Mouse (Mus musculus): ENCODE measurements around the gene Slc4a7.
"Not testable (repeated sequence)": the region's sequence is repeated elsewhere in the genome, so short reads cannot be mapped to it uniquely, and the experiment has no call there.

Slc4a7 gene

DNA sequence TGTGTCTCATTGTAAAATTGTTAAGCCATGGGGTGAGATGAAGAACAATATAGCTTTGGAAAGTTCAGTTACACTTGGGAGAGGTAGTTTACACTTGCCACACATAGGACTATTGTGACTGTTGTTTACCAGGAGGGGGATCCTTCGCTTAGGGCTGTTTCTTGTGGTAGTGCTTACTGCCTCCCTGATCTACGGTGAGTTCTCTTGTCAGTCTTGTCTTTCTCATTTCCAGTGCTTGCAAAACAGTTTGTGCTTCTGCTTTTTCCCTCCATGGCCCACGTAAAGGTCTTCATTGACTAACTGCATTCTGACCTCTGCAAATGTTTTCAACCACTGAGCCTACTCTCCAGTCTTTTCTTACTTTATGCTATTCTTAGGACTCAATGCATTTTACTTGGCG, 98.3 kb downstream of the Slc4a7 start:
- no peak for DNase-seq (ENCODE audit: low read depth)

DNA sequence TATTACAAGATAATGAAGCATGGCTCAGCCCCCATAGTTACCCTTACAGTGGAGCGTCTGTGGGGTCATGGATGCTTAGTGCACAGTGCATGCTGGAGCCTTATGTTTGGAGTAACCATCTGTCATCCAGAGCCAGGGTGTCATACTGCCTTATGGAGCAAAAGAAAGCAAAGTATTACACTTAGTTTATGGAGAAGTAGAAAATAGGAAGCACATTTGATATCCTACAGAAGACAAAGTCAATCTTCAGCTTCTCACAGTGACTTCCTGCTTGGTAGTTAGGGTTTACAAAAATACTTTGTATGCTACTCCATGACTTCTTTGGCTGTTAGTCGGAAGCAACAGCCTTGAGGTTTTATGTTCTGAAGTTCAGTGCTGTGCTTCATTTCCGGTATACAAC, 98.7 kb downstream of the Slc4a7 start:
- no peak for DNase-seq (ENCODE audit: low read depth)

DNA sequence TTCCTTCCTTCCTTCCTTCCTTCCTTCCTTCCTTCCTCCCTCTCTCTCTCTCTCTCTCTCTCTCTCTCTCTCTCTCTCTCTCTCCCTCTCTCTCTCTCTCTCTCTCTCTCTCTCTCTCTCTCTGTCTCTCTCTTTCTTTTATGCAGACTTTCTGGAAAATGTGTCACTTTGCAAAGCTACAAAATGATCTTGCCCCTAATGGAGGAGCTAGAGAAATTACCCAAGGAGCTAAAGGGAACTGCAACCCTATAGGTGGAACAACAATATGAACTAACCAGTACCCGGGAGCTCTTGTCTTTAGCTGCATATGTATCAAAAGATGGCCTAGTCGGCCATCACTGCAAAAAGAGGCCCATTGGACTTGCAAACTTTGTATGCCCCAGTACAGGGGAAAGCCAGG, 101.0 kb downstream of the Slc4a7 start, which contains the start of gene Nek10:
Gene Nek10, plus strand, starts transcription at position 301 of the 400 bp plus-strand sequence.
- DNase-seq (ENCODE audit: low read depth), result not testable (repeated sequence)

DNA sequence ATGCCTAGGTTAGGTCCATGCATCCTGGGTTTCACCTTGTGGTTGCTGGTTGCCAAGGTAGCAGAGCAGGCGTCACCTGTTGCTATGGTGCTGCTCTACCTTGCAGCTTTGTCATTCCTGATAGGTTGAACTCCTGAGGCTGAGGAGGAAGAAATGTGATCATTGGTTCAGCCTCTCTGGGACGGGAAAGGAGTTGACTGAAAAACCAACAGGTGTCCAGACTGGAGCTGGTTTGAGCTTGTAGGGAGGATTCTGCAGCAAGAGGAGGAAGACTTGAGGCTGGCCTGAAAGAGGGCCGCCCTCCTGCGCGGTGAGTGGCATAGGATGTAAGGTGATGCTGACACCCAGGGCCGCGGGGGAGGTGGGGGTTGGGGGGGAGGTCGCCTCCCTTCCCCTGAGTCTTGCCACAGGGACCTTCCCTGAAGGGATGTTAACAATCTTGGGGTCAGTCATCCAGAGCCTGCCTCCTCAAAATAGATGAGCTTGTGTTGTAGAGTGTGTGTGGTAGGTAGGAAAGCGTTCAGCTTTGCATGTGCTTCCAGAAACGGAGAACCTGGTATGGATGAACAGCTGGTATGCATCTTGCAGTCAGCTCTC, 101.9 kb downstream of the Slc4a7 start:
- DNase-seq (ENCODE audit: low read depth), result no peak

DNA sequence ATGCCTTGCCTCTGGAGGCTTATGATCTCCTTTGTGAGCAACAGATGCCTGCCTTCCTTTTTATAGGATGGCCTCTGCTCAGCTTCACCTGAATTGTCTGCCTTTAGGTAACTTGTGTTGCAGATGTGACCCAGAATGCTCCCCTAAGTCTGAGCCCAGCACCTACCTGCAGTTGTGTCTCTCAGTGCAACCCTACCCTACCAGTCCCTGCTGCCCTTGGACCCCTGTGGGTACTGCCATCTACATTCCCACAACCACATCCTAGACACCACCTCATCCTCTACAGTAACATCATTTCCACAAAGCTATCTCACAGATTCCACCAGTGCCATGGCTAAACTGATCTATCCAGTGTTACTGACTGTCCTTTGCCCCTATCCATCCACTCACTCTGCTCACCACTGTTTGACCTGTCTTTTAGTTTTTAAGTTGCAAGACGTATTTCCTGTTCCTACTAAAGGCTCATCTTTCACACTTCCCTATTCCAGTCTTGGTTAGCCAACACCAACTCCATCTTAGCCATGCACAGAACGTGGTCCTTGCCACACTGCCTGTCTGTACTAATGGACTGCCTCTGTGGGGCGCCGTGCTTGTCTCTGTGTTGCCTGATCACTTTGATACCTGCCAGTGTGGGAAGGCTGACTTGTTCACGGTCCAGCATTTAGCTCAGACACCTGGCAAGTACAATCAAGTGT, 102.6 kb downstream of the Slc4a7 start:
- DNase-seq (ENCODE audit: low read depth), result no peak

DNA sequence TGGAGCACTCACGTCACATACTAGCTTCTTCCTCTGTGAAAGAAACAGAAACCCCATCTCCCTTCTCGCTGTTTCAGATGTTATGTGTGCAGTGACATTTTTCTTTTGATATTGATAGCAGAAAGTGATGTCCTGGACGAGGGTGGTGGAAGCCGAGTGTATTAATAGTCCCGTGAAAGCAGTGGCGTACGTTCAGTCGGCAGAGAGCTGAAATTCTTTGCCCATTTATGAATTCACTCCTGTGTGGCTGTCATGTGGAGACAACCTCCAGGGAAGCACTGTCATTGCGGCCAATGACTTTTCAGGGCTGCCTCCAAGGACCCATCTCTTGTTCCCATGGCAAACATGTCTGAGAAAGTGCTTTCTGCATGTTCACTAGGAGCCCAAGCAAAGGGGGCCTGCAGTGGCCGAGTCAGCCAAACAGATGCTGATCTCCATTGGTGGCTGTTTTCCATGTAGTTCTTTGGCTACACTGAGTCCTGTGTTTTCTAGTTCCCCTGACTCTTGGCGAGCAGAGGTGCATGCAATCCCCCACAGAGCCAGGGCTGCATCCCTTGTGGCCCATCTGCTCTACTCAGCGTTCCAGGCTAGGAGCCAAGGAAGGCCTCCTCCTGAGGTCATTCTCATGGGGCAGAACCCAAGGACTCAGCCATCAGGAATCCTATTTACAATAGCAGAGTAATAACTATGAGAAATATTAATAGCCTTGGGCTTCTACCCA, 130.6 kb downstream of the Slc4a7 start:
- DNase-seq (ENCODE audit: low read depth), result peak; percentile 95

DNA sequence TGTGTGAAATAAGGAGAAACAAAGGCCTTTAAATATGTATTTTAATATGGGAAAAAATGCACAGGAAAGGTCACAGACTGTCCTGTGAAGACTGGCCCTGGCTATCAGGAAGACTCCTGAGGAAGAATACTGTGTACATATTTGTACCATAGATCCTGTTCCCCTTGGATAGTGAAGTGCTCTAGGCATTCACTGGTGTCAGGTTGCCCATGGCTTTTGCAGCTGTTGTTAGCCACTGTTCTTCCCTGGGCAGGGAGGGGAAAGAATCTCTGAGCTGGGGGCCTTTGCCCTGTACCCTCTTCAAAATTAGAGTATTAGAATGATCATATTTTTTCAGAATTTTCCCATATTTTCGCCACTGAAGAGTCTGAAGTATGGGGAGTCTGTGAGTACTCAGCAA, 131.4 kb downstream of the Slc4a7 start:
- DNase-seq (ENCODE audit: low read depth), result no peak

DNA sequence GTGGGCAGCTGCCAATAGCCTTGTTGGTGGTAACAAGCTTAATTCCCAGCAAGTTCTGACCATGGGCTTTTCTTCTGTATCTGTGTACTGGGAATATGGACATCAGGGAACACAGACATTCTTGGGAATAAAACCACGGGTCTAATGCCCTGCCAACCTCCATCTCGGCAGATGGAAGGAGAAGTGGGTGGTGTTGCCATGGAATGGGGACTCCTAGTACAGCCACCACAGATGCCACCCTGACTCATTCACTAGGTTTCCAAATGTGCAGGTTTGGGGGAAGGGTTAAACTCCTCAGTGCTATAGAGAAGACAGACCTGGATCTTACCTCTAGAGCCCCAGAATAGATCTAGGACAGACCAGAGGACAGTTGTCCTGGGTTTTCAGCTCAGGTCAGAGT, 132.2 kb downstream of the Slc4a7 start:
- DNase-seq (ENCODE audit: low read depth), result no peak

DNA sequence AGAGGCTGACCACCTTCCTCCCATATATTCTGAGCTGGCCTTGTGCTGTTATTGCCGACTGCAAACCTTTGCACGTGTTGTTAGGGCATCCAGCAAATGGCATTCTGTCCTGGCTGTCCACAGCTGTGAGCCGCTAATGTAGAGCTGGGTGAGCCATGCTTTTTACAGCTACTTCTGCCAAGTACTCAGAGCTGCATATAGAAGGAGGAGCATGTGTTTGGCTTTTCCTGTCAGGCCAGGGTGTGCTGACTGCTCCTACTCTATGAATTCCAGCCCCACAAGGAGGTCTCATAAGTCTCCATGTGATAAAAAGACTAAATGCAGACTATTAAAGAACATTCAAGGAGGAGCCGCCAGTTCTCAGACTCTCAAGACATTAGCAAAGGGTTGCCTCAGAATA, 135.5 kb downstream of the Slc4a7 start:
- DNase-seq (ENCODE audit: low read depth), result peak; percentile 9

DNA sequence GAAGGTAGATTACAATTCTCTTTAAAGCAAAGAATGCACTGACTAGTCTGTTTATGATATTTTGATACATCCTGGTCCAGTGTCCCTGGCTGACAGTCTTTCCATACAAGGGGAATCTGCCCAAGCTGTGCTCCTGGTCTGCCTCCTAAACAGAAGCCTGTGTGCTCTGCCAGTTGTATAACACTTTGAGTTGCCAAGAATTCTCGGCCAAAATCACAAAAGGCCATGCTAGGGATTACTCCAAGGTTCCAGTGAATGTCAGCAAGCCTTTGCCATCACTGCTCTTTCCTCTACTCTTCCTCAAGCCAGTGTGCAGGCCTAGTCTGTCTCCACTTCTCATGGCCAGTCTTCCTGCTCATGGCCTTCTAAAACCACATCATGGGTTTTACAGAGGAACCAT, 136.0 kb downstream of the Slc4a7 start:
- DNase-seq (ENCODE audit: low read depth), result peak; percentile 7

DNA sequence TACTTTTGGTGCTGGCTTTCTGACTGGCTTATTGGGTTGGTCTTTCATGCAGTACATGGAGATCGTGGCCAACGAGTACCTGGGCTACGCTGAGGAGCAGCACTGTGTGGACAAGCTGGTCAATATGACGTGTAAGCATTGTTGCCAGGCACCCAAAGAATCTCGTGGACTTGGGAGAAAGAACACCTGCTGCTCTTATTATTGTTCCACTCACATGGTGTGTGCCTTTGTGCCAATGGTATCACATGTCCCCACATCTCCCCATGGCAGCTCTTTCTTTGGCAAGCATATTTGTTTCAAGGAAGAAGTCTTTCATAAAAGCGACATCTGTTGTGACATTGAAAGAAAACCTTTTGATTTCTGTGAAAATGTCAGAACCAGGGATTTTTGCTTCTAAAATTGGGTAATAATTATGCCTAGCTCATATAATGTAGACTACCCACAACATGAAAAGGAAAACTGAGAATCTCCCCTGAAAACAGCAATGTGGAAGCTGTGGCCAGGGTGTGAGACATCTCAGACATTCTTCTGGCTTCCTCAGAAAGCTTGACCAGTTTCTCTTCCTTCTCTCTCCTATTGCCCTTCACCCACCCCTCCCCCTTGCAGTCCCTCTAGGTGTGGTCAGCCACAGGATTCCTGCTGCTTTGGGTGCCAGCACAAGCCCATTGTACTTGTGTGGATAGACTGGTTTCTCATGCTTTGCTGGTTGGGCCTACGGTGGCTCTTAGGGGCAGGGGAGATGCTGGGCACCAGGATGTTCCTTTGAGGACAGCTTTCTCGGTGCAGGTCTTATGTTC, 140.9 kb downstream of the Slc4a7 start:
- no peak for DNase-seq (ENCODE audit: low read depth)

Measured in NIH3T3 (cell line).